Mouse (Mus musculus) adrenal gland, postnatal 36 days (tissue): ENCODE data around the gene Dync1i2. TPM values are rescaled to one million over a fixed set of nuclear protein-coding genes. Genes with fewer than 3 reads are reported as not detected.

Experiments
- DNase-seq, 2 experiments: peaks; one replicate each; pipeline ENCODE4 v3.0.0; 2021; ENCODE audit warnings: mixed read lengths in 1 of 2
- total RNA-seq, 2 experiments: library from RNA; stranded (reverse); gene quantifications; 2 replicates each; pipeline ENCODE4 v1.2.3; 2021

Dync1i2 gene
- total RNA-seq, 2 experiments from 2014 or later, result 89.3 to 97.1 TPM

GRCm38 (mm10) chr2:71203819-71204432 is 7.6 kb upstream of the Dync1i2 start:
- DNase-seq, result no peak

- no peak for DNase-seq
These were observed 2.3 kb upstream of the Dync1i2 start for GRCm38 (mm10) chr2:71209041-71209755.

GRCm38 (mm10) chr2:71211096-71211495 is 410 bp upstream of the Dync1i2 start:
- no peak for DNase-seq

GRCm38 (mm10) chr2:71212360-71212726 is 837 bp downstream of the Dync1i2 start:
- no peak for DNase-seq

- DNase-seq, result no peak
These were observed 9.5 kb downstream of the Dync1i2 start for GRCm38 (mm10) chr2:71221020-71221419.

- no peak for DNase-seq
These were observed 15.9 kb downstream of the Dync1i2 start for GRCm38 (mm10) chr2:71227398-71227797.

- no peak for DNase-seq
These were observed 18.1 kb downstream of the Dync1i2 start for GRCm38 (mm10) chr2:71229603-71230002.

GRCm38 (mm10) chr2:71231951-71232350 is 20.4 kb downstream of the Dync1i2 start:
- no peak for DNase-seq

GRCm38 (mm10) chr2:71232976-71233375 is 21.5 kb downstream of the Dync1i2 start:
- no peak for DNase-seq

GRCm38 (mm10) chr2:71235420-71235819 is 23.9 kb downstream of the Dync1i2 start:
- DNase-seq, result no peak

- DNase-seq, result no peak
These were observed 24.5 kb downstream of the Dync1i2 start for GRCm38 (mm10) chr2:71236009-71236408.

- DNase-seq, result no peak
These were observed 30.0 kb downstream of the Dync1i2 start for GRCm38 (mm10) chr2:71241505-71241904.

- DNase-seq, result no peak
These were observed 30.7 kb downstream of the Dync1i2 start for GRCm38 (mm10) chr2:71242180-71242579.

GRCm38 (mm10) chr2:71243058-71243672 is 31.7 kb downstream of the Dync1i2 start:
- DNase-seq, result no peak

GRCm38 (mm10) chr2:71244807-71245206 is 33.3 kb downstream of the Dync1i2 start:
- no peak for DNase-seq

GRCm38 (mm10) chr2:71245416-71245815 is 33.9 kb downstream of the Dync1i2 start:
- DNase-seq, result no peak

GRCm38 (mm10) chr2:71246096-71246495 is 34.6 kb downstream of the Dync1i2 start:
- no peak for DNase-seq

- no peak for DNase-seq
These were observed 36.6 kb downstream of the Dync1i2 start for GRCm38 (mm10) chr2:71248071-71248470.

- DNase-seq, result peak in 1 of 2 experiments; percentile 20
These were observed 39.3 kb downstream of the Dync1i2 start for GRCm38 (mm10) chr2:71250841-71251240.

- no peak for DNase-seq
These were observed 43.3 kb downstream of the Dync1i2 start for GRCm38 (mm10) chr2:71254836-71255235.

- peak in 1 of 2 experiments; percentile 39 for DNase-seq
These were observed 45.1 kb downstream of the Dync1i2 start for GRCm38 (mm10) chr2:71256581-71256980.

- peak; percentile 84 to 89 for DNase-seq
These were observed 53.1 kb downstream of the Dync1i2 start for GRCm38 (mm10) chr2:71264585-71264984.

- no peak for DNase-seq
These were observed 57.2 kb downstream of the Dync1i2 start for GRCm38 (mm10) chr2:71268691-71269090.
